Mouse (Mus musculus) layer of hippocampus, adult 2 months (tissue): ENCODE measurements around the gene Npas3. TPM values are rescaled to one million over a fixed set of nuclear protein-coding genes. Genes with fewer than 3 reads are reported as not detected.

Source experiments
- DNase-seq, 2 experiments: peaks; one replicate each; pipeline ENCODE4 v3.0.0; 2022; ENCODE audit warnings: low spot score in 2 of 2
- H3K27ac ChIP-seq: fragments of 200-600 bp; 2 replicates; pipeline ENCODE4 v1.8.1; 2022
- H3K4me3 ChIP-seq: fragments of 200-600 bp; 2 replicates; pipeline ENCODE4 v1.8.1; 2022; ENCODE audit warnings: mild to moderate bottlenecking
- CTCF ChIP-seq: fragments of 200-600 bp; conservative IDR thresholded peaks from 2 replicates; pipeline ENCODE4 v1.8.1; 2022; ENCODE audit warnings: antibody characterized with exemption, mild to moderate bottlenecking, moderate library complexity
- total RNA-seq, 2 experiments: library from RNA; stranded (reverse); gene quantifications; 2 replicates each; pipeline ENCODE4 v1.2.3; 2021

Gene Npas3
- total RNA-seq, 2 experiments from 2014 or later, result 22.9 to 29.1 TPM

DNA sequence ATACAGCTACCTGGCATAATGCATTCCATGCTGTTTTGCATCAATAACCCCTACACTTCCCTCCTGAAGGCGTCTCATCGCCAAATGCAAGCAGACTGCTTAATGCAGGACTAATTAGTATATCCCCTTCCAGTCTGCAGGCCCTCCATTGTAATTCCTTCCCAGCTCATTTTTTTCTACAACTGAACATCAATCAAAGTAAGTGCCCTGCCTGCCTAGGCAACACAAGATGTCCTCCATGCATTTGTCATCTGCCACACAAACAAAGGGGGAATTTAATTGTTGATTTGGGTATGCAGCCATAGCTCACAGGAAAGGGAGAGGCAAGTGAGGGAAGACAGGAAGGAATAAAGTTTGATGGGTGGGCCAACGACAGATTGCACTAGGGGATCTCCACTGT lies 804.5 kb downstream of the Npas3 start:
- TF ChIP-seq CTCF, result no peak
- no peak overlapping the region for H3K27ac ChIP-seq

DNA sequence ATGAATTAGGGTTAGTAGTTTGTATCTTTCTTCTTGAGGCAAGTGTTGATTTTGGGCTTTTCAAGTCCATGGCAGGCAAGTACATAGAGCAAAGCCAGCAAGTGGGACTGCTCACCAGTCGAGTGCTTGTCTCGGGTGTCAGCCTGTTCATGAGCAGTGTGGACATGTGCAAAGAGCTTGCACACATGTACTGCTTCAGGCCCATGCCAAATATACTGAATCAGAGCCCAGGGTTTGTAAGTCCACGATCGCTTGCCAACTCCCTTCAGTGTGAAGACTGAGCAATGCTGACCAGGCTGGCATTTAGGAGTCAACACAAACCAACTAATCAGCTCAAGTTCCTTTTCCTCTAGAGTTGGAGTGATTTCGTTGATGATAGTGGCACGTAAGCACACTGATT lies 805.1 kb downstream of the Npas3 start:
- DNase-seq, result no peak
- no peak for TF ChIP-seq CTCF

More for the DNA sequence above, 804.5 kb downstream of the Npas3 start:
- no peak for DNase-seq
- no peak overlapping the region for H3K4me3 ChIP-seq

DNA sequence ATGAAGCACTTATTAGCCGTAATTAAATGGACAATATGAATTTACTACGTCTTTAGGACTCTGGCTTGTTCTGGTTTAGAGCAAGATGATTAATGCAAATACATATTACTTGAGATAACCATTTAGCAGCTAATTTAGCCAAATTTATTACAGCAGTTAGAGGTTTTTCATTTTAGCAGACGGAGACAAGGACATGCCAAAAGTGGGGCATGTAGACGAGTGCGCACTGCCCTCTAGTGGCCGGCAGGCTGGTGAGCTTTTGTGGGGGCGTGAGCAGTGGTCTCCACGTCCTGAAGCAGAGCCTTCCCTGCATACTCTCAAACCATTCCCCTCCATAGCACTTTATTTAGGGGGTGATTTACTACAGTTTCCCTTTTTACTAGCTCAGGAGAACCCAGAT lies 812.3 kb downstream of the Npas3 start:
- H3K27ac ChIP-seq, result no peak overlapping the region
- TF ChIP-seq CTCF, result peak; percentile 99
- peak; percentile 71 to 89 for DNase-seq
- no peak overlapping the region for H3K4me3 ChIP-seq

More for the DNA sequence above, 805.1 kb downstream of the Npas3 start:
- Histone ChIP-seq H3K4me3 (no peak overlapping the region), H3K27ac (no peak overlapping the region)

DNA sequence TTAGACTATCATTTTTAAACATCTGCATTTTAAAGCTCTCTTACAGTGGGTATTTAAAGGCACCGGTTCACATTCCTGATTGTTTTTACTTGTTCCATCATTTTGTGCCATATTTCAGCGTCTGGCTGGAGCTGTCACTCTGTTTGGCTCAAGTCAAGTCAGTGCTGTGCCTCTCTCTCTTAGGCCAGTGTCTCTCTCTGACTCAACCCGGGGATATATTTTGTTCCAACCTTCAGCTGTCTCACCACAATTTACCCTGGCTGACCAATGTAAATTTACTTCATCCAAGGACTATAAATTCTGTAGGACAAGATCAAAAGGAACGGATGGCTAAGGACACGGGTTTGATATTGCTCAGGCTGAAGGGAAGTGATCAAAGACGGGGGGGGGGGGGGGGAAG lies 812.7 kb downstream of the Npas3 start:
- Histone ChIP-seq H3K27ac (no peak overlapping the region), H3K4me3 (no peak overlapping the region)
- peak; percentile 8; the same call in 1 of the 2 replicates for TF ChIP-seq CTCF
- no peak for DNase-seq

DNA sequence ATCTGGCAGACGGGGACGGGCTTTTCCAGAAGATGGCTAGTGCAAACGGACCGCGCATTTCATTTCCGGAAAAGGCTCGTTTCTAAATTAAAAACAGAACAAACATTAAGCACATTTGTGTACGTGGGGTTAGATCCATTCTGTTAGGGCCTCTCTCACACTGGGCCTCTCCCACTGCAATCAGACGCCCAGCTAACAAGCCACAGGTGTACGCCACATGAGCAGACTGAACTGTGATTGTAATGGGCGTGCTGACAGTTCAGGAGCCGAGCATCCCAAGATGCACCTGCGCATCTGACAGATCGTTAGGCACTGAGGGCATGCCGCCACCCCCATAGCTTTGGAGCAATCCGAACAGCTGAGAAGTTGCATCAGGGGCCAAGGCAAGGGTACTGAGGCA lies 816.5 kb downstream of the Npas3 start:
- Histone ChIP-seq H3K27ac (no peak overlapping the region), H3K4me3 (no peak overlapping the region)
- TF ChIP-seq CTCF, result no peak
- DNase-seq, result no peak

DNA sequence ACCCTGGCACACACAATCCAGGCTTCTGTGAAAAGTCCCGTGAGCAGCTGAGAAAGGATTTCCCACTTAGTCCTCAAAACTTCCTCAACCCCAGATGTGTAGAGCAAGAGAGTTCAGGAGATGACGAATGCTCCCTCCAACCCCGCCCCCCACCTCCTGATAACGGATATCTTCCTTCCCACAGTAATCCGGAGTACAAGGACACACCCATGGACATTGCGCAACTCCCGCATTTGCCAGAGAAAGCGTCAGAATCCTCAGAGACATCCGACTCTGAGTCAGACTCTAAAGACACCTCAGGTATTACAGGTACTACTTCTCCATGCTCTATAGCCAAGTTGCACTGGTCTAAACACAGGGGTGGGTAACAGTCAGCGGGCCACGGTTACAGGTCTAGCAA lies 817.1 kb downstream of the Npas3 start:
- DNase-seq, result no peak
- no peak overlapping the region for H3K4me3 ChIP-seq
- TF ChIP-seq CTCF, result no peak
- no peak overlapping the region for H3K27ac ChIP-seq

DNA sequence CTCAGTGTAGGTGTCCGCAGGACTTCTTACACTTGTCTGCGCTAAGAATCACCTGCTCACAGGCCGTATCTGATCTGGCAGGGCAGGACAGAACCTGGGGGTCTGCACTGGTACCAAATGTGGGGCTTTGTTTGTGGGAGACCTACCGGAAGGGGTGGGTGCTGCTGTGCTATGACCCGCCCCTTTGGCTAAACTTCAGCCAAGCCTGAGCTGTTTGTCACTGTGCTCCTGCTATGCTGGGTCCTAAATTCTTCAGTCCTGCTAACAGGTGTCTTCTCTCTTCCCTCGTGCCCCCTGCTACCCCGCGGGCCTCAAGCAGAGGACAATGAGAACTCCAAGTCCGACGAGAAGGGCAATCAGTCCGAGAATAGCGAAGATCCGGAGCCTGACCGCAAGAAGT lies 818.9 kb downstream of the Npas3 start:
- Histone ChIP-seq H3K27ac (no peak overlapping the region), H3K4me3 (no peak overlapping the region)
- TF ChIP-seq CTCF, result no peak
- no peak for DNase-seq

DNA sequence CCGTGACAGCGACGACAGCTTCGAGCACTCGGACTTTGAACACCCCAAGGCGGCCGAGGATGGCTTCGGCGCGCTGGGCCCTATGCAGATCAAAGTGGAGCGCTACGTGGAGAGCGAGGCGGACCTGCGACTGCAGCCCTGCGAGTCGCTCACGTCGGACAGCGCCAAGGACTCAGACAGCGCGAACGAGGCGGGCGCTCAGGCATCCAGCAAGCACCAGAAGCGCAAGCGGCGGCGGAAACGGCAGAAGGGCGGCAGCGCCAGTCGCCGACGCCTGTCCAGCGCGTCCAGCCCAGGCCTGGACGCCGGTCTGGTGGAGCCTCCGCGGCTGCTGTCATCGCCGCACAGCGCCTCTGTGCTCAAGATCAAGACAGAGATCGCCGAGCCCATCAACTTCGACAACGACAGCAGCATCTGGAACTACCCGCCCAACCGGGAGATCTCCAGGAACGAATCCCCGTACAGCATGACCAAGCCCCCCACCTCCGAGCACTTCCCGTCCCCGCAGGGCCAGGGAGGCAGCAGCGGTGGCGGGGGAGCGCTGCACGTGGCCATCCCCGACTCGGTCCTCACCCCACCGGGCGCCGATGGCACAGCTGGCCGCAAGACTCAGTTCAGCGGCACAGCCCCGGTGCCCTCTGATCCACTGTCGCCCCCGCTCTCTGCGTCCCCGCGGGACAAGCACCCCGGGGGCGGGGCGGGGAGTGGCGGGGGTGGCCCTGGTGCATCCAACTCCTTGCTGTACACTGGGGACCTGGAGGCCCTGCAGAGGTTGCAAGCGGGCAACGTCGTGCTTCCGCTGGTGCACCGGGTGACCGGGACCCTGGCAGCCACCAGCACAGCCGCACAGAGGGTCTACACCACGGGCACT lies 819.6 kb downstream of the Npas3 start:
- TF ChIP-seq CTCF, result no peak
- DNase-seq, result no peak

DNA sequence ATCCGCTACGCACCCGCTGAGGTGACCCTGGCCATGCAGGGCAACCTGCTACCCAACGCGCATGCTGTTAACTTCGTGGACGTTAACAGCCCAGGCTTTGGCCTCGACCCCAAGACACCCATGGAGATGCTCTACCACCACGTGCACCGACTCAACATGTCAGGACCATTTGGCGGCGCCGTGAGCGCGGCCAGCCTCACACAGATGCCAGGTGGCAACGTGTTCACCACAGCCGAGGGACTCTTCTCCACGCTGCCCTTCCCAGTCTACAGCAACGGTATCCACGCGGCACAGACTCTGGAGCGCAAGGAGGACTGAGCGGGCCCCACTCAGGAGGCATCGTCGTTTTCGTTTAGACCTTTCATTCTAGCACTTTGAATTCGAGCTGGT lies 820.3 kb downstream of the Npas3 start:
- no peak for DNase-seq
- Histone ChIP-seq H3K27ac (no peak overlapping the region), H3K4me3 (no peak overlapping the region)
- no peak for TF ChIP-seq CTCF

More for the DNA sequence above, 819.6 kb downstream of the Npas3 start:
- H3K4me3 ChIP-seq, result peak overlapping the region; percentile 17; the same call in 1 of the 2 replicates
- no peak overlapping the region for H3K27ac ChIP-seq

DNA sequence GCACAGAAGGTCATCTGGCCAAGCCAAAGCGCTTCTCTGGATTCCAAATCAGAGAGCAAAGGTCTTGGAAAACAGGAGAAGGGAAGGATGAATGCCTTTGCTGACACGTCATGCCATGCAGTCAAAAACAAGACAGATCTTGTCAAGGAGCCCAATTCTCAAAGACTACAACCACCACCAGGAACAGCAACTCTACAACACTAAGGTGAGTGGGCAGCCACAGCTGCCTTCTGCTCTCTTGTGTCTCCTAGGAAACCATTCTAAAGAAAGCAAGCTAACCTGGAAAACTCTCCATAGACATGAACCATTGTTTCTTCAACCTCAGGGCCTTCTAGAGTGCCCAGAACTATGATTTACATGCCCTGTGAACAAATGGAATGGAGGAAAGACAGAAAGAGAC lies 825.5 kb downstream of the Npas3 start:
- DNase-seq, result no peak
- Histone ChIP-seq H3K4me3 (no peak overlapping the region), H3K27ac (no peak overlapping the region)
- no peak for TF ChIP-seq CTCF

DNA sequence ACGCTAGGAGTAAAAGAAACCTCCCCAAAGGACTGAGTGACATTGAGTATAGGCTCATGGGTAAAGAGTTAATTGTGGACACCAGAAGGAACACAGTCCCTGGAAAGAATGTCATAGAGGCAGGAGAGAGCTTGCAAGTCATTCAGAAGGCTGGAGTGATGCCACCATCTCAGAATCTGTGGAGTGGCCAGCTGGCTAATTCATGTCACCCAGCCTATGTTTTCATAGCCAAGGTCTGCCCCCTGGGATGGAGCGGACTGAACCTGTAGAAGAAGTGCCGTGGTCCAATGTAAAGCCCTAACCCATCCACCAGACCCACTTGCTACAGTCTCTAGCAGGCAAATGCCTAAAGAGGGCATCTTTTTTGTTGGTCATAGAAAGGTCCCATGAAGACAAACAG lies 832.5 kb downstream of the Npas3 start:
- no peak overlapping the region for H3K4me3 ChIP-seq
- H3K27ac ChIP-seq, result no peak overlapping the region
- no peak for DNase-seq
- no peak for TF ChIP-seq CTCF

DNA sequence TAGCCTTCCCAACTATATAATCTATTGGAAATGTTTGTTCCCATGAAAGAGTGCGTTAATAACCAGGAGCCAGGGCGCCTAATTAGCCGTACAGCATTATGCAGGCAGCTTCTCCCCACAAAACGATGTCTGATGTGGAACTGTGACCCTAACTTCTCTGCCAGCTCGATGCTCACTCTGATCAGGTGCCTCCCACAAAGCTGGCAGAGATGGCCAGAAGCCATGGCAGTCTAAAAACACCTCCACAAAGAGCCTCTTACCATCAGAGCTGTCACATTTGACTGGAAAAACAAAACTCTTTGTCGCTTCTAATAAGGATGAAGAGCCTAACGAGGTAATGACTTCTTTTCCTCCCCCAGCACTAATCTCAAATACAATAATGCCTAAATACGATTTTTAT lies 845.3 kb downstream of the Npas3 start:
- no peak overlapping the region for H3K4me3 ChIP-seq
- DNase-seq, result no peak

DNA sequence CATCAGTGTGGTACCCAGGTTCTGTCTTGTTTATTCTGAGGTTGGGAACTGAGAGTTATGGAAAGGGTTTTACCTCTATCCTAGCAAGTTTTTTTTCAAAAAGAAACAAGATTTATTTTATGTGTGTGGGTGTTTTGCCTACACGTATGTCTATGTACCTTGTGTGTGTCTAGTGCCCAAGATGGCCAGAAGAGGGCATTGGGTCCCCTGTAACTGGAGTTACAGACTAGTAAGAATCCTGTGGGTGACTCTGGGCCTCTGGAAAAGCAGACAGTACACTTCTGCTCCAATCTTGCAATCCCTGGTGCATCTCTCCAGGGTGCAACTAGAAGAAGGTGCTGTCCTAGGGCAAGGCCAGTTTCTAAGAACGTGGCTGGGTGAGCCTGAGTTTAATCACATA lies 848.0 kb downstream of the Npas3 start:
- DNase-seq, result no peak
- 0 out of 2 replicates have a peak, but pooled peaks have one; percentile 5 for TF ChIP-seq CTCF
- Histone ChIP-seq H3K4me3 (no peak overlapping the region), H3K27ac (no peak overlapping the region)

More for the DNA sequence above, 845.3 kb downstream of the Npas3 start:
- no peak overlapping the region for H3K27ac ChIP-seq
- TF ChIP-seq CTCF, result no peak

DNA sequence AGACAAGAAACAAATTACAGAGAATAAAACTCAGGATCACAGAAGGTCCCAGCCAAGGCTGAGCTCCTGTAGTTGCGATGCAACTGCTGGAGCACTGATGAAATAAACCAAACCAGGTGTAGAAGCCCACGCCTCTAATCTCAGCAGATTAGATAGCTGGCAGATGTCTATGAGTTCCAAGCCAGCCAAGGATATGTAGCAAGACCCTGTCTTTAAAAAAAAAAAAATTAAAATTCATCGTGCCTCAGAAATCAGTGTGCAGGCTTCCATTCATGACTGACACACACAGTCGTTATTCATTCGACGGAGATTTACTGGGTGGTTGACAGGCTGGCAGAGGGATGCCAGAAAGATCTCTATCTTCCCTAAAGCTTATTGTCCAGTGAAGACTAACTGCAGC lies 849.7 kb downstream of the Npas3 start:
- no peak for TF ChIP-seq CTCF
- Histone ChIP-seq H3K27ac (no peak overlapping the region), H3K4me3 (no peak overlapping the region)
- DNase-seq, result no peak
